Mouse (Mus musculus): ENCODE measurements around the gene Svopl. TPM values are rescaled to one million over a fixed set of nuclear protein-coding genes. Genes with fewer than 3 reads are reported as not detected.

Svopl gene
- total RNA-seq (2021) = not detected

DNA sequence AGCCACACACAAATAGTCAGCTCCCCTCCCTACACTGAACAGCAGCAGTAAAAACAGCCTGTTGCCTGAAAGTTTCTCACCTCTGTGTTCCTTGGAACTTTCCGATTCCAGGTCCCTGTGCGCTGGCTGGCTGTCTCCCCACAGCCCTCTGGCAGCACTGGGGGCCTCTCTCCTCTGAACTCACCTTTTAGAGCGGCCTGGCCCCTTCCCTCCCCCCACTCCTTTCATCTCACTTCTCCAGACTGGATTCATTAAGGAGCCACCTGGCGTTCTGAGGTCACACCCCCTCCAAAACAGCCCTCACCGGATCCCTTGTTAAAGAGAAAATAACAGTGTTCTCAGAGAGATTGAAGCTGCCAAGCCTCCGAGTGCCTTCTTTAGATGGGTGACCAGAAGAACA is at the start of gene Svopl:
Gene Svopl, minus strand, starts transcription at position 159 of the 400 bp plus-strand sequence.
- intact Hi-C loops (cut with DNase I) = no loop called here
- DNase-seq = no peak

DNA sequence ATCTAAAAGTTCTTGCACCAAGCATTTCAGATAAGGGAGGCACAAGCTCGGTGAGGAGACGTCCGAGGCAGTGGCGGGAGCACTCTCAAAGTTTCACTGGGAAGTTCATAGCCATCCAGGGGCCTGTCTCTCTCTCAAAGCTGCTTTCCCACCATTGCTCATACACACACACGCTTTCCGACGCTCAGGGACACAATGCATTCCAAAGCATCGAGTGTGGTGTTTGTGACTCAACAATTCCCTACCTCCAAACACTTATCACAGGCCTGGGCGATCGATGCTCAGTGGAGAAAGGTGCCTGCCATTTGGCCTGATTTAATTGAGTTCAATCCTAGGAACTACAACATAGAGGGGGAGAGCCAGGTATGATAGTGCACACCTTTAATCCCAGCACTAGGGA is 47.9 kb upstream of the Svopl start:
- DNase-seq = no peak
- intact Hi-C loops (cut with DNase I) = no loop called here

DNA sequence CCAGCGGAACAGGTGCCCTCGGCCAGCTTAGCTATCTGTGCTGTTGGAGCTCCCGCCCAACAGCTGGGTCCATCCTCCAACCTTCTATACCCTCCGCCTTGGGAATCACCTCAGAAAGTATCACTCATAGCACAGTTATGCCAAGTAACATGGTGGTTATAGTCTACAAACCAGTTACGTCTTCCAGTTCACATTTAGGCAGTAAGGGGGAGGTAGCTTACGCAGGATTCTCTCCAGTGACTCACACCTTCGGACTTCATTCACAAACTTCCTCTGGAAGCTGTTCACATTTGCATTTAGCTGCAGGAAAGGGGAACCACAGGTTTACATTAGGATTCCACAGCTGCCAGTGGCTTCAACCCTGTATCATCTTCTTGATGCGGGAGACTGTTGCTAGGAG is 45.7 kb upstream of the Svopl start:
- DNase-seq = no peak
- intact Hi-C loops (cut with DNase I) = no loop called here

DNA sequence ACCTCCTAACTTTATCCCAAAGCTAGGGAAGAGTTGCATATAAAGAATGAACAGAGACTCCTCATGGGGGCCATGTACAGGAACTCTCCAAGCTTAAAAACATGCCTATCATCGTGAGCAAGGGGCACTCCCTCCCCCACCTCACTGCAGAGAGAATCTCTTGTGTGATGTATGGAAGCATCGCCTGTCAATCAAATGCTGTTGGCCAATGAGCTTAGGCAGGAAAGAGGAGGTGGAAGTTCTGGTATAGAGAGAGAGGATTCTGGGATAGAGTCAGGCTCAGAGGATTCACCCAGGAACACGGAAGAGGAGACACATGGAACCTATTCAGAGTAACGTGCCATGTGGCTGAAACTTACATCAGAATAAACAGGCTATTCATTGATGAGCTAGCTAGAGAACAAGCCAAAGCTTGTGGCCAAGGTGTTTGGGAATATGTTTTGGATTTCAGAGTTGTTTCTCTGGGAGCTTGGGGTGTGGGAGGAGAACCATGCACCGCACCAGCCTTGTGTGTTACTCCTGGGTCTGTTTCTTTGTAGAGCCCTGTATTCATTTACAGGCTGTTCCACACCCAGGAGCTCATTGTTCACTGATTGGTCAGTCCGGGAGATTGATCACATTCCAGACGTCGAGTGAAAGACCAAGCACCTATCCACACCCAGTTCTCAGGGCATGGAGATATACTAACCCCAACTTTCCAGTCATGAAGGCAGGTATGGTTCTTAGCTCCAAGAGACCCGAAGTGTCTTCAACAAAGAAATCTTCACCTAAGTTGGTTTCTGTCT is 40.6 kb upstream of the Svopl start:
- DNase-seq = no peak
- intact Hi-C loops (cut with DNase I) = no loop called here

DNA sequence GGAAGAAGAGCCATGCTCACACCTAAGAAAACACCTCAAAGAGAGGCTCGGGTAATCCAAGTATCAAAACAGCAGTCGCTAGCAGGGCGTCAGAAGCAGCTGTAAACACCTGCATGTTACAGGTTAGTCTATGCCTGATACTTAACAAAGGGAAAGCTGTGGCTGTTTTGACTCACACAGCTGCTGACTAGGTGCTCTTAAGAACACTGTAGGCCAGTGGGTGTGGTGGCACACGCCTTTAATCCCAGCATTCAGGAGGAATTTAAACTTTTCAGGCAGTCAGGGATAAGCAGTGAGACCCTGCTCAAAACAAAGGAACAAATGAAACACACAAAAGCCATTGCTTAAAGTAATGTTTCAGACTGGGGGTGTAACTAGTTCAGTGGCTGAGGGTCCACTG is 36.4 kb upstream of the Svopl start:
- no peak for DNase-seq
- intact Hi-C loops (cut with DNase I) = no loop called here

DNA sequence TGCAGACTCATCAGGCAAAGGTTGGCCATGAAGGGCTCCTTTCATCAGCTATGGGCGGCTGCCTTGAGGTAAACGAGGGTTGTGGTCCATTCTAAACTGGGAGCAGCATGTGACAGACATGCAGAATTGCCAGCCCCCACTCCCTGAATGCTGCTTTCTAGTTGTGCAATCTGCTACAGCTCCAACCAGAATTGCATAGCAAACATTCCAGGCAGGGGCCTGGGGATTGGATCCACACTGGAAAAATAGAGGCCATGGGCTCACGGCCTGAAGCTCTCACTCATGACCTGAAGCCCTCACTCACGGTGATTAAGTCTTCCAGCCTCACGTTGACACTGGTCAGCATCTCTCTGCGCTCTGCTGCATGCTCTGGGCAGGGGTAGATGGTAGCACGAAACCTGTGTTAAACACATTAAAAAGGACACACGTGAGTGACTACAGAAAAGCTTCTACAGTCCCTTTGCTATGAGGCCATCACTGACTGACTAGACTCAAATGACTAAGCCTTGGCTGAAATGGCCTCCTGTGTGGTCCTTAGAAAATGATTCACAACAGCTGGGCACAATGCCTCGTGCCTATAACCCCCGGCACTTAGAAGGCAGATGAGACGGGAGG is 35.0 kb upstream of the Svopl start:
- DNase-seq = no peak
- intact Hi-C loops (cut with DNase I) = no loop called here

DNA sequence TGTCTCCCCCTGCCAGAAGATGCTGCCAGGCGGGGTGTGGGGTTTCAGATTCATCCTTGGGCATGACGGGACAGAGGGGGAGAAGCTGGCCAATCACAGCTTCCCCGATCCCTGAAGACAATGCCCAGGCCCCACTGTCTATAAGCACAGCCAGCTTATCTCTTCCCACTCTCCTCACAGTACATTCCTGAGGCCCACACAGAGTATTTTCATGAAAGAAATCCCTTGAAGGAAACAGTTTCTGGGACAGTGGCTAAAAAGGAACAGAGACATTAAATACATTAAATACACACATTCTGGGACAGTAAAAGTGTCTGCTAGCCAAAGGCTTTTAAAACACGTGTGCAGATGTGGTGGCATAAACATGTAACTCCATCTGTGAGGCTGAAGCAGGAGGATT is 33.6 kb upstream of the Svopl start:
- DNase-seq = no peak
- intact Hi-C loops (cut with DNase I) = no loop called here

DNA sequence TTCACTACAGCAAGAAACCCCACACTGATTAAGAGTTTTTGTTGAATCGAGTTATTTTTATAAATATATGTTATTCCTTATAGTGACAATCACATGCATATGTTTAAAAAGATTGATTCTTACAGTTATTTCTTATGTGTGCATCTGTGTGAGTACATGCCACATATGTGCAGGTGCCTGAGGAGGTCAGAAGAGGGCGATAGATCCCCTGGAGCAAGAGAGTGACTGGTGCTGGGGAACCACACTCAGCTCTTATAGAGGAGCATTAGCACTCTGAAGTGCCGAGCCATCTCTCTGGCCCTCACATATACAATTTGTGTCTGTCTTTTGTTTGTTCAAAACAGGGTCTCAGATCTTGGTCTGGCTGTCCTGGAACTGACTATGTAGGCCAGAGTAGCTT is 26.8 kb upstream of the Svopl start:
- intact Hi-C loops (cut with DNase I) = no loop called here
- DNase-seq = no peak

DNA sequence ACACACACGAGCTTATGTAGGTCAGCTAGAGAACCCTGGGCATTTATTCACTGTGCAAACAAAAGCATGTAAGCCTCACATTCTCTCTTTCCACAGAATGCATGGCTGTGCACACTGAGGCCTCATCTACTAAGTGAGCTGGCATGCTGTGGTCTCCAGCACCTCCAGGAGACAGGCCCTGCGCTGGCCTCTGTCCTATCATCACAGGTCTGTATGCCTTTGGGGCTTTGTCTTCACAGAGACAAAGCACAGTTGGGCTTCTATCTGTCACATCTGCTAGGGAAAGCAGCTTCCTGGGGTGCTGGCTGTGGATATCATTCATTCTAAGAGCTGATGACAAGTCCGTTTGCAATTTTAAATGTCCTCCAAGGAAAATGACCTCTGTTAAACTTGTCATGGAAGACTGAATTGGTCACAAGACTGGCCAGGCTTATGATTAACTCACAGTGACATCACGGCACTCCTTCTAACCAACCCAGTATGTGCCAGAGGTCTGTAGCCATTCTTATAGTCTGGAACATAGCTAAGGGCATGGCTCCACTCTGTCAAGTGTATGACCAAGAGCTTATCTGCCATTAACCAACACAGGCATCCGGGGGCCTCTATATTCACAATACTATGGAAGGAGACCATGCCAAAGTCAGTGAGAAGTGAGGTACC is 25.5 kb upstream of the Svopl start:
- intact Hi-C loops (cut with DNase I) = no loop called here
- no peak for DNase-seq

DNA sequence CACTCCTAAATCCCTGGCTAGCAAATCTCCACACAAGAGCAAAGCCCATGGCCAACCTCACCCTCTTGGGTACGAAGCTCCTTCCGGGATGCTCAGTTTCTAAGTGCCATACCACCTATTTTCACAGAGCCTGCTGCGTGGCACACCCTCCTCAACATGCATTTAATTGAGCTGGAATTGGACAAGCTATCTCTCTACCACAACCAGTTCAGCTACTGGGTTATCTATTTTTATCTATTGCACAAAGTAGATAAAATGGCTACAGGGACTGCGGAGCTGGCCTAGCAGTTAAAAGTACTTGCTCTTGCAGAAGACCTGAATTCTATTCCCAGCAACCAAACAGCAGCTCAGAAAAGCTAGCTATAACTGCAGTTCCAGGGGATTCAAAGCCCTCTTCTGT is 24.5 kb upstream of the Svopl start:
- intact Hi-C loops (cut with DNase I) = no loop called here

DNA sequence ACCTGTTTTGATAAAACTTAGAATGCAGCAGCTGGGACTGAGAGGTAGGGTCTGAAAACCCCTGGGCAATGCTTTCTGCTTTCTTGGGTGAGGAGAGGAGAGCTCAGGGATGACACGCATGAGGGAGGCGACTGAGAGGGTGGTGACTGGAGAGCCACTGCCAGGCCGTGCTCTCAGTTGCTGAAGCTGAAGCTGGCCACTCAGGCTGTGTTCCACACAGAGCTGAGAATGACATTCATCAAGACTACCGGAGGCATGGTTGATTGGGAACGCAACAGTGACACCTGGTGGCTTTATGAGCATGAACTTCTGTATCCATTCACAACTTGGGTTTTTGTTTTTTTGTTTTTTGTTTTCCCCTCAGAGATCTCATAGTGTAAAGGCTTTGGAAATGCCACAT is 19.4 kb upstream of the Svopl start:
- peak; percentile 66 for DNase-seq
- intact Hi-C loops (cut with DNase I) = loop anchor here (5.0 to 10.0 kb wide), 3 partner anchors 471 to 714 kb away; no protein-coding TSS in a partner anchor

More for the DNA sequence above, 24.5 kb upstream of the Svopl start:
- DNase-seq = no peak

DNA sequence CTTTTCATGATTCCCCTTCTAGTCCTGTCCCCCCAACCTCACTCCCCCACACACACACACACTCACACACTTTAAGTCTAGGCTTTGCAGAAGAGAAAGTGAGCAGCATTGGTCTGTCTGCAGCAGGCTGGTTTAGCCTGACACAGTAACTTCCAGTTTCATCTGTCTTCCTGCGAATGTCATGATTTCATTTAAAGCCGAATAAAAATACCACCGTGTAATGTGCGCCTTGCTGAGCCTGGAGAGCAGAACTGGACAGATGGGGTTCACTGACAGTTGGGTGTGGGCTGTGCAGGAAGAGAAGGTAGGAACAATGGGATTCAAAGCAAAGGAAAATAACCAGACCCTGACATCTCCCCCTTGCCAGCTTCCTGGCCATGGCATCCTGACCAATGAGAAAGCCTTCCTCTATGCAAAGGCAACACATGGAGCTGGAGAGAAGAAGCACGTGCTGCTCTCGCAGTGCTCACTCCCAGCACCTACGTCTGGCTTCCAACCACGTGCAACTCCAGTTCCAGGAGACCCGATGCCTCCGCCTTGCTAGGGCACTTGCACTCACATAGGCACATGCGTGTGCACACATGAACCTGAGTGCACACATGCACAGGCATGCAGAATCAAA is 18.8 kb upstream of the Svopl start:
- intact Hi-C loops (cut with DNase I) = loop anchor here (5.0 to 10.0 kb wide), 3 partner anchors 471 to 713 kb away; no protein-coding TSS in a partner anchor
- DNase-seq = peak; percentile 17

DNA sequence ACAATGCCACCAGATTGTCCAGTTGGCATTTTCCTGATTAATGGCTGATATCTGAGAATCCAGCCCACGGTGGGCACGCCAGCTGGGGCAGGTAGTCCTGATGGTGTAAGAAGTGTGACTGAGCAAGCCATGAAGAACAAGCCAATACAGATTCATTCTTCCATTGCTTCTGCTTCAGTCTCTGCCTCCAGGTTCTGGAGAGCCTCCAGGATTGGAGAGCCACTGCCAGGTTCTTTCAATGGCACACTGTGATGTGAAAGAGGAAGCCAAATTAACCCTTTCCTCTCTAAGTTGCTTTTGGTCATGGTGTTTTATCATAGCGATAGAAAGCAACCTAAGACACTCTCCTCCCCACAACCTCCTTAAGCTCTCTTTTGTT is 18.3 kb upstream of the Svopl start:
- peak; percentile 88 for DNase-seq
- intact Hi-C loops (cut with DNase I) = loop anchor here (5.0 to 10.0 kb wide), 3 partner anchors 470 to 713 kb away; no protein-coding TSS in a partner anchor

DNA sequence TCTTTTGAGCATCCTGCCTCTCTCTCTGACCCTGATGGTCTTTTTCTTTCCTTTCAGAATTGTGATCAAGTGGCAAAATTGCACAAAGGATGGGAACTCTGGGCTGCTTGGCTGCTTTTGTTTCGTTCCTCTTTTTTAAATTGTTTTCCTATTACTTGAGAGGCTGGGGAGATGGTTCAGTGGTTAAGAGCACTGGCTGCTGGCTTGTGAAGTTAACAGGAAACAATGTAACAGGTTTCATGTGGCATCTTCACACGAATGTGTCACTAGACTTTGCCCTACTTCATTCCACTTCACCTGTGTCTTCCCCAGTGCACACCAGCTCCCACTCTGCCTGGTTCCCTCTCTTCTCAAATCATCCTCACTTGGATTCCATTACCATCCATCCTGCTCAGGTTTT is 17.8 kb upstream of the Svopl start:
- no peak for DNase-seq
- intact Hi-C loops (cut with DNase I) = loop anchor here (5.0 to 10.0 kb wide), 3 partner anchors 470 to 712 kb away; no protein-coding TSS in a partner anchor

DNA sequence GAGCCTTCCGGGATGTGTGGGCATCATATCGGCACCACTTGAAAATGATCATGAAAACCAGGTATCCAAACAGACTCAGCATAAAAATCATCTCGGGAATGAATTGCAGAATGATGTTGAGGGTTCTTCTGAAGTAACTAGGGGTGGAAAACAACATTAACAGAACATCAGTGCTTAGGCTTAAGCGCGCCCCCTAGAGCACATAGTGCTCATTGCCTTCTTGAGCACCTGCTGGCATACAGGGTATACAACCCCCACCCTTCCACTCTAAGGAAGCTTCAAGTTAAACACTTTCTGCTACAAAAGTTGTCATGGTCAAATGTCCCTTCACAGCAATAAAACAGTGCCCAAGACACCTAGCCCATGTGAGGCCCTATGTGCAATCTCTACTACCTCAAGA is 12.0 kb upstream of the Svopl start:
- no peak for DNase-seq
- intact Hi-C loops (cut with DNase I) = no loop called here

DNA sequence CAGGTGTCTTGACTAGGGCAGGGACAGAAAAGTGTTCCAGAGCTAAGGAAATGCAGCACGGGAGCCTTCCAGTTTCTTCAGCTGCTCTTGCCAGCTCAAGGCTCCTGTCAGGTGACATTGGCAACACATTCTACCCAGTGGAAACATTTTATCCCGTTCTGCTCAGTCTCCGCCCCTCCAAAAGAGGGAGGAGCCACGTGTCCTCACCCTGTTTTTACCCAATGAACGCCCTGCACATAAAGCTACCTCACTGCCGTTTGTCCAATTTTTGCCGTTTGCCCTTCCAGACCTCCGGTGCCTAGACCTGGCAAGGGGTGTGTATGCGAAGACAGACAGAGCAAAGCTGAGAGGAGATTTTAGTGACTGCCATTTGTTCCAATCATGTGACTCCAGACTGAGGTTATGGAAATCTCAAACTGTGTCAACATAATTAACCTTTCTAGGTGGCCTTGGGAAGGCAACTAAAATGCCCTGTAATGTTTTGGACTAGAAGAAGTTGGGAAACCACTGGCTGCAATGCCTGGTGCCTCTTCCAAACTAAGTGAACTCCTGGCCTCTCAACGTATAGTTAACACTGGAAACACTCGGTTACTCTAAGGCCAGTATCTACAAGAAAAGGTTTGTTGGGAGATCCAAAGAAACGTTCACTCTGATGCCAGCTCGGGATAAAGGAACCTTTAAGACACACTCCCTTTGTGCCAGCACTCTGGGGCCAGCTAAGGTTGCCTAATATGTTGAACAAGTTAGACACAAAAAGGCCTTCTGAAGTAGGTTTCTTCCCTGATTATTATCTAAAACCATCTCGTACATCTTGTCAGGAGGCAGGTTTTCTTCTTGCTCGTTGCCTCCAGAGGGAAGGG is 8.9 kb upstream of the Svopl start:
- no peak for DNase-seq
- intact Hi-C loops (cut with DNase I) = no loop called here

DNA sequence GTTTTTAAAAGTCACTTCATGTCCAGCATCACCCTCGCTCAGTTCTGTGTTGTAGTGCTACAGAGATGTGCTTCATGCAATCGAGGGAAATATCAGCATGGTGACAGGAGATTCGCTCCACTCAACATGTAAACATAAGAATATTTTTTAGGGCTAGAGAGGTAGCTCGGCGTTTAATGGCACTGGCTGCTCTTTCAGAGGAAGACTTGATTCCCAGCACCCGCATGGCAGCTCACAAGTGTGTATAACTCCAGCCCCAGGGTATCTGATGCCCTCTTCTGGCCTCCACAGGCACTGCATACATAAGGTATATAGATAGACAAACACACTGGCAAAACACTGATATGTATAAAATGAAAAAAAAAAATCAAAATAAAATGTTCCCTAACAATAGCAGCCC is 2.8 kb upstream of the Svopl start:
- DNase-seq = no peak

DNA sequence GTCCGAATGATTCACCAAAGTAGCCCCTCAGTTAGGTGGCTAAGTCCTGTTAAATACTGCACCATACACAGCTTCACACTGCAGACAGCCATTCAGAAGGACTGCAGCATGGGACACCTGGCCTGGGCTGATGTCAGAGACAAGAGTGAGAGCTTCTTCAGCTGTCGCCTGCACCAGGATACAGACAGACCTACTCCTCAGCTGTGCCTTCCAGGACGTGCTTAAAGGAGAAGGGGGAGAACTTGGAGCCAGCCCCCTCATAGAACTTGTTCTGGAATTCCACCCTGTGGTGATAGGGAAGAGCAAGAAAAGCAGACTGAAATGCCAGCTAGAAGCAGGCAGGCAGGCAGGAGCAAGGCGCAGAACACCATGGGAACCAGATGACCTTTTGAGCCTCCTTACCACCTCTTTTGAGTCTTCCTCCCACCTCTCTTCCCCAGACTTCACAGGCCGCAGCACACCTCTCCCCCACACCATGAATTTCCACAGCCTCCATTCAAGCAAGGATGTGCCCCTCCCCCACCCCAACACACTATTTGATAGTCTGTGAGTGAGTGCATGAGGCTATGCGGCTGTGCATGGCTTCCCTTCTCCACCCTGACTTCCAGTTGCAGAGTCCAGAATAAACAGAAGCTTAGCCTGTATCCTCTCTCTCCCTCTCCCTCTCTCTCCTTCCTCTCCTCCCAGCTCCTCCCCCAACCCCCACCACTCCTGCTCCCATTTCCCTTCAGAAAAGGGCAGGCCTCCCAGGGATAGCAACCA is 2.2 kb upstream of the Svopl start:
- DNase-seq = no peak
- intact Hi-C loops (cut with DNase I) = no loop called here

More for the DNA sequence above, 2.8 kb upstream of the Svopl start:
- intact Hi-C loops (cut with DNase I) = no loop called here

DNA sequence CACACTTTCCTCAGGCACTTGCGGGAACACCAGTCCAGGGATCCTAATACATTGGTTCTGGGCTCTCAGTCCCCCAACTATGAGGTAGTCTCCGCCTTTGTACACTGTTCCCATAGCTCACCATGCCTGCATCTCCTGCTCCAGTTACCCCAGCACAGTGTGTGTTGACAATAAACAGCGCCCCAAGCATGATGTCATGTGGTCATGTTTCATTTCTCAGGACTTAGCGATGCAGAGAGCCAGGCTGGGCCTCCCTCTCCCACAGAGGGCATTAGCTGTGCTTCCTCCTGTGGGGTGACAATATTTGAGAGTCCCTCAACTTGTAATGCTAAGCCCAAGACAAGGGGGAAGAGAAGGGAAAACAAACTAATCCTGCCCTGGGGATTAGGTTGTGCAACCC is 1.2 kb upstream of the Svopl start:
- no peak for DNase-seq
- intact Hi-C loops (cut with DNase I) = no loop called here
